Mouse (Mus musculus) midbrain, embryonic 11.5 days (tissue): ENCODE data around the gene Hsdl1. TPM values are rescaled to one million over a fixed set of nuclear protein-coding genes. Genes with fewer than 3 reads are reported as not detected.

ENCODE experiments used
- ATAC-seq: fragments of 200-750 bp; cut with Nextera tagmentation; 2 replicates; pipeline ENCODE4 v1.8.0; 2017; ENCODE audit warnings: moderate TSS enrichment, moderate library complexity; ENCODE audit not compliant: low FRiP score
- DNase-seq: peaks from one replicate; pipeline ENCODE4 v3.0.0; 2015; ENCODE audit warnings: low spot score; ENCODE audit errors: missing footprints
- H3K27ac ChIP-seq: fragments of 300-500 bp; sonication (generic); 2 replicates; pipeline ENCODE4 v1.5.1; 2014; ENCODE audit warnings: low read depth, low read length
- H3K27me3 ChIP-seq: fragments of 300-500 bp; sonication (generic); 2 replicates; pipeline ENCODE4 v1.6.1; 2014; ENCODE audit warnings: mild to moderate bottlenecking, low read length, moderate library complexity, mixed read lengths; ENCODE audit not compliant: control insufficient read depth, insufficient read depth
- H3K36me3 ChIP-seq: fragments of 300-500 bp; sonication (generic); 2 replicates; pipeline ENCODE4 v1.6.1; 2014; ENCODE audit warnings: mild to moderate bottlenecking, low read length, moderate library complexity, mixed read lengths; ENCODE audit not compliant: control insufficient read depth, insufficient read depth
- H3K4me1 ChIP-seq: fragments of 300-500 bp; sonication (generic); 2 replicates; pipeline ENCODE4 v1.6.1; 2014; ENCODE audit warnings: low read length; ENCODE audit not compliant: control insufficient read depth, insufficient read depth
- H3K4me2 ChIP-seq: fragments of 300-500 bp; sonication (generic); 2 replicates; pipeline ENCODE4 v1.6.1; 2014; ENCODE audit warnings: mild to moderate bottlenecking, moderate library complexity
- H3K4me3 ChIP-seq: fragments of 300-500 bp; sonication (generic); 2 replicates; pipeline ENCODE4 v1.5.1; 2014; ENCODE audit warnings: low read depth, low read length
- H3K9ac ChIP-seq: fragments of 300-500 bp; sonication (generic); 2 replicates; pipeline ENCODE4 v1.6.1; 2014; ENCODE audit warnings: low read length
- H3K9me3 ChIP-seq: fragments of 300-500 bp; sonication (generic); 2 replicates; pipeline ENCODE4 v1.6.1; 2016; ENCODE audit warnings: low read length; ENCODE audit not compliant: control insufficient read depth
- WGBS: fragments of 180-500 bp; shearing (Covaris S2); extraction: QIAGEN DNeasy Blood & Tissue Kit; methylation state at CpG from one replicate; pipeline ENCODE4 v1.1.7; 2014; 5-methylcytosine and 5-hydroxymethylcytosine counted together
- polyA plus RNA-seq: library from polyadenylated mRNA; unstranded; fragments of >200 nt; fragmentation: Nextera tagmentation; extraction: Ambion mirVana; gene quantifications from 2 replicates; pipeline ENCODE4 v1.2.1, GENCODE M21; 2014

The Hsdl1 gene
- 76.2 and 86.7 TPM in 2 replicates for polyA plus RNA-seq

GRCm38 (mm10) chr8:119574437-119575365 is at the start of gene Hsdl1, which contains the start of gene Dnaaf1:
Gene Hsdl1, minus strand, starts transcription at chr8:119575183.
Gene Dnaaf1, plus strand, starts transcription at chr8:119575235.
- Histone ChIP-seq H3K4me1 (peaks cover 11% of the 10 kb centered on the region), H3K4me2 (peak within 1 kb of the TSS; percentile 80), H3K36me3 (no peaks in the 10 kb centered on the region), H3K27me3 (peaks cover 7% of the 10 kb centered on the region; the same call in 1 of the 2 replicates), H3K27ac (no peak within 1 kb of the TSS), H3K9me3 (no peaks in the 10 kb centered on the region), H3K4me3 (peak within 1 kb of the TSS; percentile 91), H3K9ac (peak within 1 kb of the TSS; percentile 90)
- WGBS: under 1% methylated on average over 92 of the region's 97 CpGs
- ATAC-seq: peak; percentile 93
- DNase-seq: peak; percentile 99

DNA sequence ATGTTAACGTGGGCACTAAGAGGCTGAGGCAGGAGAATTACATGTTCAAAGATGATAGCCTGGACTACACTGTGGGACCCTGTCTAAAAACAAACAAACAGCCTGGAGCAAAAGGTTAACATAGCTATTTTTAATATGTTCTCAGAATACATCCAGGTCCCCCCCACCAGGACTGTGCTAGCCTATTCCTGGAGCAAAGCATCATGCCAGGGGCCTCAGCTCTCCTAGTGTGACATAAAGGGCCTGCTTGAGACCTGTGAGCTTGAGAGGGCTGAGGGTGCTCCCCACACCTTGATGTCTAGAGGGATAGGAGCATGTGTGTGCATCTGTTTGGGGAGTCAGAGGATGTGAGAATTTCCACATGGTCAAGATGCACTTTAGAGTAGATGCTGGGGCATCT is 48.8 kb upstream of the Hsdl1 start:
- H3K36me3 ChIP-seq: no peaks in the 10 kb centered on the region
- no peaks in the 10 kb centered on the region for H3K27me3 ChIP-seq
- H3K4me2 ChIP-seq: no peak overlapping the region
- no peak overlapping the region for H3K4me3 ChIP-seq
- no peaks in the 10 kb centered on the region for H3K9me3 ChIP-seq
- H3K27ac ChIP-seq: no peak overlapping the region
- ATAC-seq: no peak
- no peak for DNase-seq
- H3K4me1 ChIP-seq: peaks cover 4% of the 10 kb centered on the region; the same call in 1 of the 2 replicates
- H3K9ac ChIP-seq: no peak overlapping the region
- WGBS: 74% methylated on average over 1 of the region's 1 CpGs

- H3K4me3 ChIP-seq: no peak overlapping the region
- ATAC-seq (no peak), DNase-seq (no peak)
- 90% methylated on average over 8 of the region's 8 CpGs for WGBS
- no peaks in the 10 kb centered on the region for H3K9me3 ChIP-seq
- H3K4me2 ChIP-seq: no peak overlapping the region
- H3K4me1 ChIP-seq: peaks cover 2% of the 10 kb centered on the region; the same call in 1 of the 2 replicates
- H3K9ac ChIP-seq: no peak overlapping the region
- no peaks in the 10 kb centered on the region for H3K36me3 ChIP-seq
- no peaks in the 10 kb centered on the region for H3K27me3 ChIP-seq
- no peak overlapping the region for H3K27ac ChIP-seq
Observed at GRCm38 (mm10) chr8:119623061-119623460, 48.1 kb upstream of the Hsdl1 start.

GRCm38 (mm10) chr8:119622555-119622954 is 47.6 kb upstream of the Hsdl1 start:
- Histone ChIP-seq H3K27ac (no peak overlapping the region), H3K4me3 (no peak overlapping the region), H3K9ac (no peak overlapping the region), H3K4me1 (no peaks in the 10 kb centered on the region), H3K36me3 (no peaks in the 10 kb centered on the region), H3K9me3 (no peaks in the 10 kb centered on the region), H3K27me3 (no peaks in the 10 kb centered on the region), H3K4me2 (no peak overlapping the region)
- DNase-seq (no peak), ATAC-seq (no peak)
- 68% methylated on average over 4 of the region's 4 CpGs for WGBS

- Histone ChIP-seq H3K4me3 (no peak overlapping the region), H3K4me2 (no peak overlapping the region), H3K9ac (no peak overlapping the region), H3K4me1 (no peaks in the 10 kb centered on the region), H3K27me3 (no peaks in the 10 kb centered on the region), H3K9me3 (no peaks in the 10 kb centered on the region), H3K36me3 (no peaks in the 10 kb centered on the region), H3K27ac (no peak overlapping the region)
- no peak for DNase-seq
- WGBS: 85% methylated on average over 14 of the region's 14 CpGs
- ATAC-seq: no peak
Observed at GRCm38 (mm10) chr8:119620848-119621465, 46.0 kb upstream of the Hsdl1 start.

- Histone ChIP-seq H3K27ac (no peak overlapping the region), H3K36me3 (no peaks in the 10 kb centered on the region), H3K4me2 (no peak overlapping the region), H3K4me1 (no peaks in the 10 kb centered on the region), H3K27me3 (no peaks in the 10 kb centered on the region), H3K4me3 (no peak overlapping the region), H3K9me3 (no peaks in the 10 kb centered on the region), H3K9ac (no peak overlapping the region)
- no peak for ATAC-seq
- no peak for DNase-seq
- WGBS: 80% methylated on average over 6 of the region's 6 CpGs
Observed at GRCm38 (mm10) chr8:119620116-119620840, 45.3 kb upstream of the Hsdl1 start.

- no peaks in the 10 kb centered on the region for H3K36me3 ChIP-seq
- H3K27me3 ChIP-seq: no peaks in the 10 kb centered on the region
- no peak overlapping the region for H3K9ac ChIP-seq
- no peak overlapping the region for H3K4me2 ChIP-seq
- no peak overlapping the region for H3K27ac ChIP-seq
- H3K4me1 ChIP-seq: no peaks in the 10 kb centered on the region
- DNase-seq (no peak), ATAC-seq (no peak)
- 82% methylated on average over 5 of the region's 5 CpGs for WGBS
- no peak overlapping the region for H3K4me3 ChIP-seq
- H3K9me3 ChIP-seq: no peaks in the 10 kb centered on the region
Observed at GRCm38 (mm10) chr8:119618887-119619286, 43.9 kb upstream of the Hsdl1 start.

DNA sequence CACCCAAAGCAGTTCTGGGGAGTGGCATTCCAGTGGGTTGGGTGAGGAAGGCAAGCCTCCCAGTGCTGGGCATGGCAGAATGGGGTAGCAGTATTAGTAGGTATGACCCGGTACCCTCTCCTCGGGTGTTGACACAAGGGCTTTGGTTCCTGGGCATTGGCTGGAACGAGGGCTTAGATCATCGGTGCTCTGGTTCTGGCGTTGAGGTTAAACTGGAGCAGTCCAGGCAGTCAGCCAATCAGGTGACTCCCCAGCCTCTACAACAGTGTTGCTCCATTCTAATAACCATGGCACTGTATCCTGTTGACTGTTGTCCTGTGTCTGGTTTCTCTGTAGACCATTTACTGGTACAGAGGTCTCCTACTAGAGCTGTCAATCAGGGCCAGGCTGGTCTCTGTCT is 42.6 kb upstream of the Hsdl1 start:
- H3K4me3 ChIP-seq: no peak overlapping the region
- no peak overlapping the region for H3K4me2 ChIP-seq
- no peak overlapping the region for H3K27ac ChIP-seq
- DNase-seq (no peak), ATAC-seq (no peak)
- H3K36me3 ChIP-seq: no peaks in the 10 kb centered on the region
- H3K4me1 ChIP-seq: no peaks in the 10 kb centered on the region
- H3K27me3 ChIP-seq: no peaks in the 10 kb centered on the region
- no peaks in the 10 kb centered on the region for H3K9me3 ChIP-seq
- WGBS: 86% methylated on average over 5 of the region's 5 CpGs
- H3K9ac ChIP-seq: no peak overlapping the region
